Mouse (Mus musculus) mouse trophoblast stem cell (cell line): ENCODE results near the gene Bpi.

Source experiments
- in situ Hi-C, 2 experiments: fragments of 300-500 bp; cut with MseI, MboI; formaldehyde crosslinking; loops; 2 replicates in 1 of 2; 3 replicates in 1 of 2; pipeline ENCODE4 v1.15.1; 2025

Bpi gene

DNA sequence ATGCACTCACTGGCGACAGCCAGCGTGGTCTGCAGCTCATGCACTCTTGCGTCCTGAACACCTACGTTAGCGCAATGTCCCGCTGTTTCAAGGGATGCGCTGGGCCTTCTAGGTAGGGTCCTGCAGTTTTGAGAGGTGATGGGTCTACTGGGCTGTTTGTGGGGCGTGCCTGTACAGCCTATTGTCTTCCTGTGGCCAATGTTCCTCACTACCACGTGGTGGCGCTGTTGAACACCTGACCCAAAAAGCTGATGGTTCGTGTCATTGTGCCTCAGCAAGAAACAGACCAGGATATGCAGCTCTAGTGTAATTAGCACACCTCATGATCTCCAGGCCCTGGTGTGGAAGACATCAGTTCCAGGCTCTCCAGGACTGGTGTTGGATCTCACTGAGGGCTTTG is 26.7 kb downstream of the Bpi start:
- in situ Hi-C loops = loop anchor here in 1 of 2 experiments (10.0 kb wide), 1 partner anchor 60 kb away; no protein-coding TSS in a partner anchor

DNA sequence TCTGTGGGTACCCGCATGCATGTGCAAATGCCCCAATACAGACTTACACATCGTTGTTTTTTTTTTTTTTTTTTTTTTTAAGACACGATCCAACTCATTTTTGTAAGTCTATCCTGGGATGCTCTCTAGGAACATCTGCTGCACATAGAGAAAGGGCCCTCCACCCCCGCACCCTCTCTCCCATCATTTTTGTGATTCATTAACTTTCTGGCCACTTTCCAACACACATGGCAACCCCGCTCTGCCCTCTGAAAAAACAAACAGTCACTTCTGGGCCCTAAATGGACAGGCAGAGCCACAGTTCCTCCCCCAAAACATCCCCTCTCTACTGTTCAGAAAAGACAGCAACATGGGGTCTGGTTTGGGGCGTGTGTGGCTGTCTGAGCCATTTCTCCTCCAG is 27.8 kb downstream of the Bpi start:
- in situ Hi-C loops = loop anchor here in 1 of 2 experiments (10.0 kb wide), 1 partner anchor 59 kb away; no protein-coding TSS in a partner anchor

DNA sequence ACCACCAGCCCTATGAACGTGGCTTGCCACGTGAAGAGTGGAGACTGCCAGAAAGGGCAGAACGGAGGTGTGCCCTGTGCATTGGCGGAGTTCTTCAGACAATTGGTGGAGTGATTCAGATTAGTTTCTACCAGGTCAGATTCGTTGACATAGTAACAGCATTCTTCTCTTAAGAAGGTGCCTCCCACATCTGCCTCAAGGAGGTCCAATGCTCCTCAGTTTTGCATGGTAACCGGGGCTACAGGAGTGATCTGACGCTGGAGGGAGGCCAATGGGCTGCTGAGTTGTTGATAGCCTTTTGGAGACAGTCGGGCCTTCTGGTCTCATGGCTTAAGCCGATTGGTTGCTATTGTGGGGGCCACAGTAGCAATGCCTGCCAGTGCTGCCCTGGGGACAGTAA is 37.8 kb downstream of the Bpi start:
- in situ Hi-C loops = no loop called here

DNA sequence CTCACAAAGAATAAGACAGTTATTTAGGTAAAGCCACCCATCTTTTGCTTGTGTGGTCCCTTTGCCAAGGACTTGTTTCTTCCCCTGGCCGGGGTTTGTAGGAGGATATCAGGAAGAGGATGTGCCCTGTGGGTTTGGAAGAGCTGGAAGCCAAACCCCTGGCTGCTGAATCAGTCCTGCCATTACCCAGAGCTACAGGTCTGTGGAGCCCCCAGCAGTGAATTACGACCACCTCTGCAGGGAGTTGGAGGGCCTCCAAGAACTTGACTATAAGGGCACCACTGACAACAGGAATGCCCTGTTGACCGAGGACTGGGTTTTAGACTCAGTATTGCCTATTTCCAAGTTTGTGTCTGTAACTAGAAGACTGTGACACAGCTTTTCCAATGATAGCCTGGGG is 41.3 kb downstream of the Bpi start:
- in situ Hi-C loops = no loop called here

DNA sequence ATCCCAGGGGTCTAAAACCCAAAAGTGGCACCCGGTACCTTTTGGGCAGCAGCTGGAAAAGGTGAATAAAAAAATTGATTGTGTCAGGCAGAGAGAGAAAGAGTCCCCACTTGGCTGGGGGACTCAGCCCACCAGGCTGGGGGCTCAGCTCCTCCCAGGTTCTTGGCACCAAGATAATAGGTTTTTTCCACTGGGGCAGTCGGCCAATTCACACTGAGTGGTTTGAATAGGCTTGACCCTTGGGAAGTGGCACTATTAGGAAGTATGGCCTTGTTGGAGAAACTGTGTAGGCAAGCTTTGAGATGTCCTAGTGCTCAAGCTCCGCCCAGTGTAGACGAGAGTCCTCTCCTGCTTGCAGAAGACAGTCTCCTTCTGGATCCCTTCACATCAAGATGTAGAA is 41.8 kb downstream of the Bpi start:
- in situ Hi-C loops = no loop called here

DNA sequence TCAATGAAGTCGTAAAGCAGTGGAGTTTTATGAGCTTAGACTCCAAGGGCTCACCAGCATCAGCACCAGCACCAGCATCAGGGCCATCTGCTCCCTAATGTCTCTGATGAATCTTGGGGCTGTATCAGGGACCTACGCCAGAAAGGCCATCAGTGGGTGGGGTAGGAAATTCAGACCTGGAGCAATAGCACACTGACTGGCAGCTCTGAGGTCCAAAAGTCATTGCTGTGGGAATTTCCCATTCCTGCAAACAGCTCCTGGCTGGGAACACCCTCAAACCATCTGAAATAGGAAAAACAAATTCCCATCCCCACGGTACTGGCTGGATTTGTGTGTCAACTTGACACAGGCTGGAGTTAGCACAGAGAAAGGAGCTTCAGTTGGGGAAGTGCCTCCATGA is 44.9 kb downstream of the Bpi start:
- in situ Hi-C loops = no loop called here

DNA sequence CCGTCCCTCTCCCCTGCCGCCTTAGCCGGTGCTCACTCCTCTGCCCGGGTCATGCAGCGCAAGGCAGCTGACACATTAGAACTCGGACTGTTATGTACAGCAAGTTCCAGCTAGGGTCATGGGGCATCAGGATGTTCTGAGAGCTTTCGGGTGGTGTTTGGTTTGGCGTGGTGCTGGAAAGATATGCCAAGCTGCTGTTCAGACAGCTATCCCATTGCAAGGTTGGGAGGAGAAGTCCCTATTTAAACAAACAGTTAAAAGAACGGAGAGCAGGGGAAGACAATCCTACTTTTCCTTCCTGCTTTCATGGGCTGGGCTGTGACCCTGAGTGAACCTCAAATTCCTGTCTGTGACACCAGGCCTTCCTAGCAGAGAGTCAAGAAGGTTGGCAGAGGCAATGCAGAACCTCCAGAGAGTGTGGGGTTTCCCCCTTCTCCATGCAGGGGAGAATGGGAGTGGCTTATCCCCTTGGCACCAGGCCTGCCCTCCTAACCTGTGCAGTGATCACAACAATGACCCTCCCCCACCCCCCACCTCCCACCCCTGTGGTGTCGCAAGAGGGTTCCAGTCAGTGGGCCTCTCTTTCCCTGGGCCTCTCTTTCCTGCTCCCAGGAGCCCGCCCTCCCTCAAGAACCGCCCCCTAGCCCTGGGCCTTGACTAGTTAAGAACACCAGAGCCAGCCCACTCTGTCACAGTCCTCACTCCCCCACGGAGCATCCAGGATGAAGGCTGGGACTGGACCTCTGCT is 48.2 kb downstream of the Bpi start, which contains the start of gene Lbp:
TSS of gene Lbp (plus strand) at position 546 of the 748 bp plus-strand sequence.
- in situ Hi-C loops = no loop called here

DNA sequence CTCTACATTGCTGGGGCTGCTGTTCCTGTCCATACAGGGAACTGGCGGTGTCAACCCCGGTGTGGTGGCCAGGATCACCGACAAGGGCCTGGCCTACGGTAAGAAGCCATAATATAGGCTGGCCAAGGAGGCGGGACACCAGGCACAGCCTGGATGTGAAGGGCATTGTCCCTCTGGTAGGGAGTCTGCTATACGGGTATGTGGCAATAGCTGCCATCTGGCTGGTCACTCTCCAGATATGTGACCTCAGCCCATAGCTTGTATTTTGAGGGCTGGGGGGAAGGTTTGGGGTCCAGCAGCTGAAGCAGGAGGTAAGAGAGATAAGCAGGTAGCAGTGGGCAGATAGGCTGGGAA is 48.8 kb downstream of the Bpi start:
- in situ Hi-C loops = no loop called here

DNA sequence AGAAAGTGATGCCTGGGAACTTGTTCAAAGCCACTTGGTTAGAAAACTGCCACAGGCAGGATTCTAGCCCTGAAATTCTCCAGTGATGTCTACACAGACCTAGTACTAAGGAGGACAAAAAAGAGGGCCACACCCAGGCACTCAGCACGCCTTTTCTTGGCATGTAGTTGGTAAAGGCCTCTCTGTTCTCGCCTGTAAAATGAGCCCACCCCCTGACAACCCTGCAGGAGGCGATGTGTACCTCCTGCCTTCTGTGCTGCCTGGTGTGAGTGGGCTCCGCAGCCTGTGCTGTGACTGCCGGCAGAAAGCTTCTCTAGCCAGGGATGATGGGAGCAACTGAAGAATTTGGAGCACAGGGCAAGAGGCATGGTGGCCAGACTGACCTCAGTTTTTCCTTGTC is 50.4 kb downstream of the Bpi start:
- in situ Hi-C loops = no loop called here

DNA sequence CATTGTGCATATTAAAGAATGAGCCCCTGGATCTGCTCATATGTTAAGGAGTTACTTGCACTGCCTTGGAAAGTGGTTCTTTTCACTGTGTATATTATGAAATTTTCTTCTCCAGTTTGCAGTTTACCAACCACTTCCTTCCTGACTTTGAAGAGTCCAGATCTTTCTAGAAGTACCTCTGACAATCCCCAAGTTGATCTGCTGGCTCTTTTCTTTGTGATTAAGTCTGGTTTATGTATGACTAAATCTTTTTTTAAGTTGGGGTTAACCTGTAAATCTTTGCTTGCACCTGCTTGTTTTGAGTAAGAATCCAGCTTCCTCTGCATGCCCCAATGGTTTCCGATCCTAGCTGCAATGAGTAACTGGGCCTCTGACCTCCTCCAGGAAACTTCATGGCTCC is 55.2 kb downstream of the Bpi start:
- in situ Hi-C loops = loop anchor here in 1 of 2 experiments (10.0 kb wide), 1 partner anchor 108 kb away; no protein-coding TSS in a partner anchor

DNA sequence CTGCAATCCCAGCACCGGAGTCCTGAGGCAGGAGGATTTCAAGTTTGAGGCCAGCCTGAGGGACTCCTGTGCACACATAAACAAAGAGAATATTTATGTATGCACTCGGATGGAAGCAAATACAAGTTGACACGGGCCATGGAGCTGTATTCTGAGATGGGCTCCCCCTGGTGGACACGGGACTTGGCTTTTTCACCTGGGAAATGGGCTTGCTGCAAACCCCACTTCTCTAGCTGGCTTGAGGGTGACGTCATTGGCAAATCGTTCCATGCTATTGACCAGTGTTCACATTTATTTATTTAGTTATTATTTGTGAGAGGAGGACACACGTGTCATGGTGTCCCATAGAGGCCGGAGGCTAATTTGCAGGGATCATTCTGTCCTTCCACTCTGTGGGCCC is 58.5 kb downstream of the Bpi start:
- in situ Hi-C loops = loop anchor here in 1 of 2 experiments (10.0 kb wide), 1 partner anchor 112 kb away; no protein-coding TSS in a partner anchor

DNA sequence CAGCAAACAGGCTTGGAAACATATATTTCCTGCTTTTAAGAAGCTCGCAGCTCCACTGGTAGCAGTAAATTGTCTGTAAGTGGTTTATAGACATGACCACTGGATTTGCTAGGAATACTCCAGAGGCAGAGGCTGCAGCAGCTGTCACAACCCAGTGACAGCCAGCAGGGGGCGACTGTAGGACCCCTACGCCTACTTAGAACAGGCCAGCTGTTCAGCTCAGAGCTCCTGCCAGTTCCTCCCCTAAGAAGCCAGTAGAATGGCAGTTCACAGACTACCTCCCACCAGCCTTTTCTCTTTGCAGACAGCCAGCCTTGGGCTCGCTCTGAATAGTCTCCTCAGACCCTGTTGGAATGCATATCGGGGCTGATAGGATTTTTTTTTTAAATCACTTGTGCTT is 59.1 kb downstream of the Bpi start:
- in situ Hi-C loops = loop anchor here in 1 of 2 experiments (10.0 kb wide), 1 partner anchor 112 kb away; no protein-coding TSS in a partner anchor

DNA sequence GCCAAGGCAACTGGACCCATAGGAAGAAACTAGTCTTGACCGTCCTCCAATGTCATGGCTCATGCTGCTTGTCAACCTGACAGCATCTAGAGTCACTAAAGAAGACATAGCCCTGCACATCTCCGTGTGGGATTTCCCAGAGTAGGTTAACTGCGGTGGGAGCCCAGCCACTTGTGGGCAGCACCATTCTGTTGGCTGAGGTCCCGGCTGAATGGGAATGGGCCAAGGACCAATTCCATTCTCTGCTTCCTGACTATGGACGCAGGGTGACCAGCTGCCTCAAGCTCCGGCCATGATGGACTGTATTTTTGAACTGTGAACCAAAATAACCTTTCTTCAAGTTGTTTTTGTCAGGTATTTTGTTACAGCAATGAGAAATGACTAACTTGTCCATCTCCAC is 63.7 kb downstream of the Bpi start:
- in situ Hi-C loops = no loop called here

DNA sequence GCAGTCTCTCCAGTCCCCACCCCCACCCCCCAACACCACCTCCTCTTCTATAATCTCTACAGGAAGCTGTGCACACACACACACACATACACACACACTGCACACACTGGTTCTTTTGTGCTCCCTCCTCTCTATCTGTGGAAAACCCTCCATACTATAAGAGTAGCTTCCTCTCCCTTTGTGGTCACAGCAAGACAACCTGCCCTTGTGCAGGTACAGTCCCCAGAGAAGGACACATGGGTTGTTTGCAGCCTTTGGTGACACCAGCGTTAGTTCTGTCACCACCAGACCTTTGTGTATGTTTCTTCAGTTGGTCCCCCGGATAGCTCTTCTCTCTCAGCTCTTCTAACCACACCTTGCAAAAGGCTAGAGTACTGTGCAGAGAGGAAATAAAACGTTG is 65.0 kb downstream of the Bpi start:
- in situ Hi-C loops = no loop called here

DNA sequence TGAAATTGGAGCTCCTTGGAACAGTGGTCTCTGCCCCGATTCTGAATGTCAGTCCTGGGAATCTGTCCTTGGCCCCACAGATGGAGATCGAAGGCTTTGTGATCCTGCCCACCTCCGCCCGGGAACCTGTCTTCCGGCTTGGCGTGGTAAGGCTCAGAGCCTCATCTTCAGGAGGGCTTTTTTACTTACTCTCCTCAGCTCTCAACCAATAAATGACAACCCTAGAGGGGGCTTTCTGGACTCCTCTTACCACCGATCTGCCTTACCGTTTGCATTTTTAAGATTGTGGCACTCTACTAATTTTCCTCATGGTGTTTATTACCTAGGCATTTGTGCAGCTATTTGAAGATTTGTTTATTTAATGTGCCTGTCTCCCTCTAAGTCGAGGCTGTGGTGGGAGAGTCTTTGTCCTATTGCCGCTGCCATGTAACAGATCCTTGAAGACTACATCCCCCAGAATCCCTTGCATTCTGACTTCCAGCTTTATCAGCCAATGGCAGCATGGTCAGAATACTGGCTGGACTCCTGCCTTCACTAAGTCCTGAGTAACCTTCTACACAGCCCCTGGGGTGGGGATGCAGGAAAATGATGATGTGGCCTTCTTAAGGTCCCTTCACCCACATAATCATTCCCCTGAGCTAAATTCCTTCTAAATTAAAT is 66.8 kb downstream of the Bpi start:
- in situ Hi-C loops = no loop called here

DNA sequence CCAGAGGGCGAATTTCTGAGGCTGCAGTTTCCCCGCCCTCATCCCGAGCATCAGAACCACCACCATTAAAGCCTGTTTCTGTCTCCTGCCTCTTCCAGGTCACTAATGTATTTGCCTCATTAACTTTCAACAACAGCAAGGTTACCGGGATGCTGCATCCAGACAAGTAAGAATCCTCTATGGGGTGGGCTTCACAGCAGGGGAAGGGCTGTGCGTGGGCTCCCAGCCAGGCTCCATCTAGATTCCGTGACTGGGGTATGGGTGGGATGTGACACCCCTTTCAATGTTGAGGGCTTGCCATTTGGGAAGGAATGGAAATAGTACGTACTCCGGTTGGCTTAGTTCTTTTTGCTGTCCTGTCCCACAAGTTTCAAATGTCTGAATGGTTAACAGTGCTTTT is 67.7 kb downstream of the Bpi start:
- in situ Hi-C loops = no loop called here
